Mouse (Mus musculus): ENCODE results near the gene Lhx6. TPM values are rescaled to one million over a fixed set of nuclear protein-coding genes. Genes with fewer than 3 reads are reported as not detected.

Lhx6 gene
- polyA plus RNA-seq, 1 experiment, result 0.58 TPM

DNA sequence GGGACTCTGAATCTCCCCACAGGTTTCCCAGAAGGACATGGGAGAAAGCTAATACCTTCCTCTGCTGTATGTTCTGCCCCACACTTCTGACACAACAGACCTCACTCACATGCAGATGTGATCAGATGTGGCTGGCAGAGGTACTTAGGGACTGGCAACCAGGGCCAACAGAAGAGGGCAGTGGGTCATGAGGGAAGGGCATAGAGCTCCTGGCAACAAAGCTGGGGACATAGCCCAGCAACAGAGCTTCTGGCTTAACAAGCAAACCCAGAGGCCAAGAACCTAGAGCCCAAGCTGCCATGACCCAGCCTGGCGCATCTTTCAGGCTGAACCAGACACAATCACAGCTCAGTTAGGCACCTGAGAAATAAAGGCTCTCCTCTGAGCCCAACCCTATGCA is 20.2 kb downstream of the Lhx6 start:
- Histone ChIP-seq H3K4me3 (ENCODE audit: control insufficient read depth, insufficient read depth, low read length) (no peak overlapping the region), H3K27me3 (ENCODE audit: control insufficient read depth, insufficient read depth, low read length) (peaks cover 4% of the 10 kb centered on the region; the same call in 1 of the 2 replicates), H3K4me1 (replicated peaks; ENCODE audit: control insufficient read depth, insufficient read depth, low read length) (no peaks in the 10 kb centered on the region), H3K36me3 (ENCODE audit: control insufficient read depth, insufficient read depth, low read length) (no peaks in the 10 kb centered on the region), H3K27ac (ENCODE audit: control insufficient read depth, insufficient read depth, low read length) (no peak overlapping the region)
- TF ChIP-seq POLR2A (IDR thresholded peaks at IDR 0.05; ENCODE audit: control insufficient read depth, extremely low read depth, insufficient read depth, low read length, poor library complexity), result no peak
- no peak for TF ChIP-seq CTCF (IDR thresholded peaks at IDR 0.05; ENCODE audit: borderline replicate concordance, control insufficient read depth, extremely low read depth, insufficient read depth, low read length, poor library complexity)
- WGBS, result 90% methylated on average over 1 of the region's 1 CpGs
- DNase-seq, result no peak

DNA sequence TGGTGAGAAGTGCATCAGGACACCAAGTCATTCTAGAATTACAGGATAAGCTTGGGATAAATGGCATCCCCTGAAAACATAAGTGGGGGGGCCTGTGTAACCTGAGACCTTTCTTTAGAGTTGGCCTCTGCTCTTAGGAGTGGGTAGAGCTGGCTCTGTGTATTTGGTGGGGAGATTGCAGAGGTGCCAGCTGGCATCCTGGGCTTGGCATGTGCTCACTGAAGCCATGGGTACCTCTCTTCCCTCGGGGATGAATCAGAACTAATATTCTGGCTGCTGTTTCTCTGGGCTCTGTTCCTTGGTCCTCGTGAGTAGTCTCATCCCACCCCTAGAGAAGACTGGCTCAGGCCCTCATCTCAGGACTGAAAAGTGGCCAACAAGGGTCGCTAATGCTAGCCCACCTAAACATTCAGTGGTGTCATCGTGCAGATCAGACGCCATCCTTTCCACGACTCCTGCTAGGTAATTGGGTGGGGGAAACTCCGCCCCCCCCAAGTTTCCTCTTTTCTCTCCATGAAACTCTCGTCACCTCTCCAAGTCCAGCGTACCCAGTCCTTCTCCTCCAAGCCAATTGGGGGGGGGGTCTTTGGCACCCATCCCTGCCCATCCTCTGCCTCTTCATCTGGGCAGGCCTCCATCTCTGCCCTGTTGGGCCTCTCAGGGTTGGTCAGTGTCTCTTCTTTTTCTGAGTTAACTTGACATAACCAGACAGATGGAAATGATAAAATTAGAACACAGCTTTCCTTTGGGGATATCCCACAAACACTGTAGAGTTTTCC is 22.2 kb downstream of the Lhx6 start:
- no peak overlapping the region for H3K4me3 ChIP-seq (ENCODE audit: control insufficient read depth, insufficient read depth, low read length)
- no peaks in the 10 kb centered on the region for H3K4me1 ChIP-seq (replicated peaks; ENCODE audit: control insufficient read depth, insufficient read depth, low read length)
- DNase-seq, result no peak
- no peak for TF ChIP-seq CTCF (IDR thresholded peaks at IDR 0.05; ENCODE audit: borderline replicate concordance, control insufficient read depth, extremely low read depth, insufficient read depth, low read length, poor library complexity)
- no peak for TF ChIP-seq POLR2A (IDR thresholded peaks at IDR 0.05; ENCODE audit: control insufficient read depth, extremely low read depth, insufficient read depth, low read length, poor library complexity)
- 80% methylated on average over 9 of the region's 9 CpGs for WGBS
- no peaks in the 10 kb centered on the region for H3K27me3 ChIP-seq (ENCODE audit: control insufficient read depth, insufficient read depth, low read length)
- no peak overlapping the region for H3K27ac ChIP-seq (ENCODE audit: control insufficient read depth, insufficient read depth, low read length)
- no peaks in the 10 kb centered on the region for H3K36me3 ChIP-seq (ENCODE audit: control insufficient read depth, insufficient read depth, low read length)

DNA sequence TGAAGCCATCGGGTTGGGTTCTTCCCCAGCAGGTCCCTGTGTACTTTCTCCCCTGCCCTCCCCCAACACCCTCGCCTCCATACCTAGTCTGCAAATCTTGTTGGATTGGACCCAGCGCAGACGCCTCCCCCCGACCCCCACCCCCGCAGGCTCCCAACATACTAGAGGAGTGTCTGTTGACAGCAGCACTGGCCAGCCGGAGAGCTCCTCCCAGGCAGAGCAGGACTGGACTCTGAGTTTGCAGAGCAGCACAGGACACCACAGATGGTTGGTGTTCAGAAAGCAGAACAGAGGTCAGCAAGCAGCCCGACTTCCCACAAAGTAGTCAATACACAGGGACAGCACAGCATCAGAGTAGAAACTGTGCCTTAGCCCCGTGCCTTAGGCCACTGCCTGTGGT is 23.8 kb downstream of the Lhx6 start:
- Histone ChIP-seq H3K27me3 (ENCODE audit: control insufficient read depth, insufficient read depth, low read length) (no peaks in the 10 kb centered on the region), H3K4me1 (replicated peaks; ENCODE audit: control insufficient read depth, insufficient read depth, low read length) (no peaks in the 10 kb centered on the region), H3K27ac (ENCODE audit: control insufficient read depth, insufficient read depth, low read length) (no peak overlapping the region), H3K4me3 (ENCODE audit: control insufficient read depth, insufficient read depth, low read length) (no peak overlapping the region), H3K36me3 (ENCODE audit: control insufficient read depth, insufficient read depth, low read length) (no peaks in the 10 kb centered on the region)
- DNase-seq, result no peak
- TF ChIP-seq POLR2A (IDR thresholded peaks at IDR 0.05; ENCODE audit: control insufficient read depth, extremely low read depth, insufficient read depth, low read length, poor library complexity) (no peak), CTCF (IDR thresholded peaks at IDR 0.05; ENCODE audit: borderline replicate concordance, control insufficient read depth, extremely low read depth, insufficient read depth, low read length, poor library complexity) (no peak)
- WGBS, result 62% methylated on average over 9 of the region's 9 CpGs

DNA sequence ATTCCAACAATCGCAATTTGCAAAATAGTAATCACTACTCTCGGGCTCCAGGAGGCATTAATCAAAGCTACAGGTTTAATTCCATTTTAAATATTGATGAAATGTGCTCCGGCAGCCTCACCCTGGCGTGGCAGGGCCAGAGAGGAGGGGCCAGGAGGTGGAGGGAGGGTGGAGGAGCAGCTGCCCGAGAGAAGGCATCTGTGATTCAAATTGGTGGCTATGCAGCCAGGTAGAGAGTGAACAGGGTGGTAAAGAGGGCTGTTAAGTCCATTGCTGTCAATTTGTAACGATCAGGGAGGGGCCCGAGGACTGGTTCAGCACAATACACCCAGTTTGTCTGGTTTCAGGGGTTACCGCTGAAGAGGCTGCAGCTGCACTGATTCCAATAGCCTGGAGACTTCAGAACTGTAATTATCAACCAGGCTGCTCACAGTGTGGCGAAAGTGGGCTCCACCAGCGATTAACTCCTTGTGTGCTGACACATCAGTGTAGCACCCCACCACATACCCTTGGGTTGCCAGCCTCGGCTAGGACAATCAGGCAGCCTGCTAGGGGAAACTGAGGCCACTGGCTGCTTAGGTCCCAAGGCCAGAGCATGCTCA is 27.9 kb downstream of the Lhx6 start:
- no peak for DNase-seq
- no peaks in the 10 kb centered on the region for H3K4me1 ChIP-seq (replicated peaks; ENCODE audit: control insufficient read depth, insufficient read depth, low read length)
- 67% methylated on average over 11 of the region's 11 CpGs for WGBS
- no peaks in the 10 kb centered on the region for H3K36me3 ChIP-seq (ENCODE audit: control insufficient read depth, insufficient read depth, low read length)
- H3K27ac ChIP-seq (ENCODE audit: control insufficient read depth, insufficient read depth, low read length), result no peak overlapping the region
- TF ChIP-seq CTCF (IDR thresholded peaks at IDR 0.05; ENCODE audit: borderline replicate concordance, control insufficient read depth, extremely low read depth, insufficient read depth, low read length, poor library complexity) (no peak), POLR2A (IDR thresholded peaks at IDR 0.05; ENCODE audit: control insufficient read depth, extremely low read depth, insufficient read depth, low read length, poor library complexity) (no peak)
- H3K27me3 ChIP-seq (ENCODE audit: control insufficient read depth, insufficient read depth, low read length), result no peaks in the 10 kb centered on the region
- no peak overlapping the region for H3K4me3 ChIP-seq (ENCODE audit: control insufficient read depth, insufficient read depth, low read length)

DNA sequence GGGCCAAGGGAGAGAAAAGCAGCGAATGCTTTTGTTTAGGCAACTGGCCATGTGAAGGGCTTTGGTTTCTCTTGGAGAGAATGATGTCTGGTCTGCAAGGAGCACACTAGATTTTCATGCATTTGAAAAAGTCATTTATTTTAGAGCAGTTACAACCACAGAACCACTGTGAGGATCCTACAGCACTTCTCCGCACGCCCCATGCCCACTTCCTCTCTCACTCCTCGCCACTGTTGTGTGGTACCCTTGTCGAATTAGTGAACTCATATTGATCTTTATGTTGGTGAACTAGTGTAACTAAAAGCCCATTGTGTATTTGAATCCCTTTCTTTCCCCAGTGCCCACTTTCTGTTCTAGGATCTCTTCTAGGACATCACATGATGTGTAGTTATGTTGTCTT is 30.0 kb downstream of the Lhx6 start:
- no peak for TF ChIP-seq CTCF (IDR thresholded peaks at IDR 0.05; ENCODE audit: borderline replicate concordance, control insufficient read depth, extremely low read depth, insufficient read depth, low read length, poor library complexity)
- no peak for TF ChIP-seq POLR2A (IDR thresholded peaks at IDR 0.05; ENCODE audit: control insufficient read depth, extremely low read depth, insufficient read depth, low read length, poor library complexity)
- WGBS, result 23% methylated on average over 5 of the region's 5 CpGs
- no peak overlapping the region for H3K4me3 ChIP-seq (ENCODE audit: control insufficient read depth, insufficient read depth, low read length)

DNA sequence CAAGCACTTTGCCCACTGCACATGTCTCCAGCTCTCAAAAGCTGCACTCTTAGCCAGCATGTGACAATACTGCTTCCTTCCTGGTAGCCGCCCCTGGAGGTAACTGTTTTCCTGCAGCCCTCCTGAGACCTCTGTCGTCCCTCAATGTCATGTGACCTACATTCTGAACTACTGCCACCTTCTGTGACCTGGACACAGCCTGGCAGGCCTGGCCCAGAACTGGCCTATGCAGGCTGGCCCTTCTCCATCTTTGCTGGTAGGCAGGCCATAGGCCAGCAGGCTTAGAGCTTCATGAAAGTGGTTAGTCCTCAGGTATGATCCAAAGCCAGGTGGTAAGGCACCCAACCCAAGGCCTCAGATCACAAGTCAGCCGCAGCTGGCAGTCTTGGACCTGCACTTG is 31.4 kb downstream of the Lhx6 start:
- 51% methylated on average over 3 of the region's 3 CpGs for WGBS

More for the DNA sequence above, 30.0 kb downstream of the Lhx6 start:
- Histone ChIP-seq H3K4me1 (replicated peaks; ENCODE audit: control insufficient read depth, insufficient read depth, low read length) (no peaks in the 10 kb centered on the region), H3K27ac (ENCODE audit: control insufficient read depth, insufficient read depth, low read length) (no peak overlapping the region), H3K36me3 (ENCODE audit: control insufficient read depth, insufficient read depth, low read length) (no peaks in the 10 kb centered on the region), H3K27me3 (ENCODE audit: control insufficient read depth, insufficient read depth, low read length) (no peaks in the 10 kb centered on the region)
- no peak for DNase-seq

More for the DNA sequence above, 31.4 kb downstream of the Lhx6 start:
- Histone ChIP-seq H3K27ac (ENCODE audit: control insufficient read depth, insufficient read depth, low read length) (no peak overlapping the region), H3K4me1 (replicated peaks; ENCODE audit: control insufficient read depth, insufficient read depth, low read length) (no peaks in the 10 kb centered on the region), H3K36me3 (ENCODE audit: control insufficient read depth, insufficient read depth, low read length) (no peaks in the 10 kb centered on the region), H3K4me3 (ENCODE audit: control insufficient read depth, insufficient read depth, low read length) (no peak overlapping the region), H3K27me3 (ENCODE audit: control insufficient read depth, insufficient read depth, low read length) (no peaks in the 10 kb centered on the region)
- TF ChIP-seq POLR2A (IDR thresholded peaks at IDR 0.05; ENCODE audit: control insufficient read depth, extremely low read depth, insufficient read depth, low read length, poor library complexity) (no peak), CTCF (IDR thresholded peaks at IDR 0.05; ENCODE audit: borderline replicate concordance, control insufficient read depth, extremely low read depth, insufficient read depth, low read length, poor library complexity) (no peak)
- no peak for DNase-seq
